Mouse (Mus musculus) megakaryocyte, embryonic 14.5 days (primary cell): ENCODE data around the gene Col18a1.

Experiments used
- FLI1 ChIP-seq: IDR thresholded peaks from 2 replicates; pipeline ENCODE4 v1.6.1; 2012; ENCODE audit warnings: low read length, inconsistent platforms, mixed read lengths
- GATA1 ChIP-seq: IDR thresholded peaks from 3 replicates; pipeline ENCODE4 v1.6.1; 2012; ENCODE audit warnings: mixed read lengths, low read length, inconsistent platforms, borderline replicate concordance

- TF ChIP-seq FLI1 (no peak), GATA1 (no peak)
Observed at GRCm38 (mm10) chr10:77016499-77016898, 149.8 kb downstream of the Col18a1 start.
